Comparison of ENCODE assay signal across 9 mouse cellular contexts in genomic region chr9:98422656-98423055, GRCm38 (mm10). TPM values are rescaled to one million over a fixed set of nuclear protein-coding genes. Genes with fewer than 3 reads are reported as not detected.
DNase-seq lines count a peak whose midpoint lies in the region; ATAC-seq and TF ChIP-seq lines count a peak whose summit lies in the region.
"Had no signal": no experiment of that assay in that cellular context is flagged by ENCODE, and none has a peak within 500 bp of the region (broad histone marks: within the 10 kb centered on the region; RNA-seq: fewer than 3 reads in every experiment).

TSS of gene Rbp1 (plus strand) at chr9:98422961.

- H3K36me3 ChIP-seq in stomach, postnatal 0 days (ENCODE audit: control insufficient read depth, insufficient read depth, low read length): no peaks in the 10 kb centered on the region

- no peak for ATAC-seq in stomach, postnatal 0 days (ENCODE audit: low FRiP score, low TSS enrichment)
- no peak for ATAC-seq in megakaryocyte-erythroid progenitor cell, adult 5-6 weeks (replicated peaks; ENCODE audit: low FRiP score, low TSS enrichment, poor library complexity, severe bottlenecking)

- DNase-seq in adrenal gland, postnatal 14 days: no peak
- DNase-seq in adrenal gland, adult 8-10 months: no peak
- no peak for DNase-seq in thymus, postnatal 0 days (ENCODE audit: low spot score)
- DNase-seq in thymus, postnatal 4 days: no peak
- DNase-seq in liver: peak; percentile 14
- DNase-seq in stomach, postnatal 0 days (ENCODE audit: low spot score): no peak
- no peak for DNase-seq in layer of hippocampus, postnatal 36 days

- no peak within 1 kb of the TSS for H3K9ac ChIP-seq in stomach, postnatal 0 days (ENCODE audit: low read length)

- H3K9me3 ChIP-seq in stomach, postnatal 0 days (ENCODE audit: control insufficient read depth, low read length): no peaks in the 10 kb centered on the region

- H3K4me1 ChIP-seq in stomach, postnatal 0 days (replicated peaks; ENCODE audit: control insufficient read depth, insufficient read depth): no peaks in the 10 kb centered on the region; the same call in 1 of the 2 replicates

- no peak within 1 kb of the TSS for H3K4me3 ChIP-seq in stomach, postnatal 0 days (ENCODE audit: low read depth, low read length)

- H3K27me3 ChIP-seq in stomach, postnatal 0 days (ENCODE audit: control insufficient read depth, insufficient read depth, low read length): no peaks in the 10 kb centered on the region

- no peak for TF ChIP-seq CTCF in stomach, postnatal 0 days (IDR thresholded peaks at IDR 0.05; ENCODE audit: low read depth)

- no peak within 1 kb of the TSS for H3K4me2 ChIP-seq in stomach, postnatal 0 days (replicated peaks; ENCODE audit: low read depth)

- no peak for TF ChIP-seq EP300 in stomach, postnatal 0 days (optimal IDR thresholded peaks at IDR 0.05)

- no peak within 1 kb of the TSS for H3K27ac ChIP-seq in stomach, postnatal 0 days (replicated peaks)

- WGBS in stomach, postnatal 0 days: 66% methylated on average over 5 of the region's 5 CpGs

RNA-seq across cellular contexts. Expression of gene Rbp1, which starts in this region (rescaled TPM):
- total RNA-seq in adrenal gland, postnatal 14 days (2021): 8.8 and 11.2 TPM in 2 replicates
- total RNA-seq in adrenal gland, adult 8-10 months (2022): 1 to 10 TPM; 7.3 to 8.6 (median 7.6) TPM
- polyA plus RNA-seq in thymus, postnatal 0 days (2015; fragmentation: Nextera tagmentation; extraction: Ambion mirVana): 11.0 and 11.3 TPM in 2 replicates
- 44.6 and 45.7 TPM in 2 replicates for polyA plus RNA-seq in stomach, postnatal 0 days (2015; fragmentation: Nextera tagmentation; extraction: Ambion mirVana)
- 2.2 and 3.6 TPM in 2 replicates for total RNA-seq in megakaryocyte-erythroid progenitor cell, adult 5-6 weeks (2014; fragmentation: Nextera tagmentation)
- 0.99 and 1.8 TPM in 2 replicates for total RNA-seq in megakaryocyte-erythroid progenitor cell, adult 5-6 weeks (2017)
- total RNA-seq in layer of hippocampus, postnatal 36 days (2021): 1 to 10 TPM; 3.5 to 5.8 TPM
- total RNA-seq: neutrophil, adult 5-6 weeks had no signal
